Mouse (Mus musculus): ENCODE results near the gene Hist1h2be.

DNA sequence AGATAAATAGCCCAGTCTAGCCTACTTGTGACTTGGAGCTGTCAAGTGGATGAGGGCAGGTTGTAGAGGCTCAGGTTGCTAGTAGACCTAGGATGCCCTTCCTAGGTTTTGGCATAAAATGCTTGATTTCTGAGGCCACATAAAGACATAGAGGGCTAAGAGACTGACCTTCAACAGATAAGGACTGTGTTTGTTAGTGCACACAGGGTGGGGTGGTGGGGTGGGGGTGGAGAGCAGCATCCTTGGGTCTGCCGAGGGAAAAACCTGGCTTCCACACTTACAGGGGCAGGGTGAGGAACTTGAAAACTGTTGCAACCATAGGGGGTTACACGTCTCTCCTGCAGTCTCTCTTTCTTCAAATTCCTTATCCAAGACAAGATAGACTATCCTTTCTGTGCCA, 25.7 kb downstream of the Hist1h2be start:
- TF ChIP-seq CTCF (IDR thresholded peaks at IDR 0.05; ENCODE audit: borderline replicate concordance, insufficient read depth, low read depth, low read length) (no peak), POLR2A (IDR thresholded peaks at IDR 0.05; ENCODE audit: borderline replicate concordance, insufficient read depth, low read length) (no peak)

Data from cerebellum, adult 2 months (tissue).